Mouse (Mus musculus): Measurements from ENCODE around the gene Cpne2. TPM values are rescaled to one million over a fixed set of nuclear protein-coding genes. Genes with fewer than 3 reads are reported as not detected.

The Cpne2 gene
- polyA plus RNA-seq (2015; fragmentation: Nextera tagmentation; extraction: Ambion mirVana), result 10.6 TPM in 2 replicates

DNA sequence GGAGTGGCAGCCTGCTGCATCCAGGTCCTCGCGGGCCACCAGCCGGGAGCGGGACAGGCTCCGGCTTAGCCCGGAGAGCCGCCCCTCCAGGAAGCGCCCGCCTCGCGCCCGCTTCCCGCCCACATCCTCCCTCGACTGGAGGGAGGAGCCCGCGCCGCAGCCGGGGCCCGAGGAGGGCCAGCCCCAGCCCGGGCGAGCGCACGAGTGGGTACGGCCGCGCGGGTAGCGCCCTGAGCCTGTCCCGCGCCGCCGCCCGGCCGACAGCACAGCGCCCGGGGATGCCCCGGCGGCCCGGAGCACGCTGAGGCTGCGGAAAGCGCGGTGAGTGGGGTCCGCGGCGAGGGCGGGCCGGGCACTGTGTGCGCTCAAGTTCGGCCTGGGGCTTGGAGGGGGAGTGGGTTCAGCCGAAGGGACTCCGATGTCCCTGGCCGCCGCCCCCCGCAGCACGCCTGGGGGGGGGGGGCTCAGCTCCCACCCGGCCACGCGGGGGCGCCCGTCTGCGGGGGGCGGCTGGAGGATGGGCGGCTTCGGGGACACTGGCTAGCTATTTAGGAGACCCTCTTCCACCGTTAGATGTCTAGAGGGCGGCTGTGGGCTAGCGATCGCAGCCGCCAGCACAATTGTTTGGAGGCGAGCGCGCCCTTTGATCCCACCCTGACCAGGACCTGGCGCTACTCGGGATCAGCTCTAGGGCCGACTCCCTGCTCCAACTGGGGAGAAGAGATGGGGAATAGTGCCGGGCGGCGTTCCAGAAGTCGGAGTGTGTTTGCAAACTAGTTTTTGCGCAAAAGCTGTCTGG, at the start of gene Cpne2:
Gene Cpne2 (plus strand): TSS at position 118 of the 799 bp plus-strand sequence.
- H3K36me3 ChIP-seq, result no peaks in the 10 kb centered on the region
- peak within 1 kb of the TSS; percentile 42 for H3K9ac ChIP-seq
- no peak within 1 kb of the TSS for H3K27ac ChIP-seq
- H3K4me3 ChIP-seq (replicated peaks), result peak within 1 kb of the TSS; percentile 65
- H3K4me2 ChIP-seq, result peak within 1 kb of the TSS; percentile 99
- ATAC-seq (ENCODE audit: insufficient read depth, low FRiP score, low read depth), result peak; percentile 84
- H3K9me3 ChIP-seq, result no peaks in the 10 kb centered on the region
- WGBS, result under 1% methylated on average over 67 of the region's 81 CpGs
- H3K27me3 ChIP-seq (replicated peaks), result 0 out of 2 replicates have a peak, but pooled peaks cover 7% of the 10 kb centered on the region
- H3K4me1 ChIP-seq, result peaks cover 12% of the 10 kb centered on the region

DNA sequence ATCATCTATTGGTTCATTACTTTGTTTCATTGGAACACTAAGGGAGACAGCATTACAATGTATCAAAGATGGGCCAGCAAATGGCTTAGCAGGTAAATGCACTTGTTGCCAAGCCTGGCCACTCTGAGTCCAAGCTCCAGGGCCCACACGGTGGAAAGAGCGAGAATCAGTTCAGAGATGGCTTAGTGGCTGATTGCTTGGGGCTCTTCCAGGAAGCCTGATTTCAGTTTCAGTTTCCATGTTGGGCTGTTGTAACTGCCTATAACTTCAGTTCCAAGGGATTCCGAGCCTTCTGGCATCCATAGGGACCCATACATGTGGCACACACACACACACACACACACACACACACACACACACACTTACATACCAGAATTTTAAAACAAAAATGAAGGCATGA, 47.5 kb upstream of the Cpne2 start:
- Histone ChIP-seq H3K27ac (no peak overlapping the region), H3K36me3 (no peaks in the 10 kb centered on the region), H3K27me3 (replicated peaks) (no peaks in the 10 kb centered on the region), H3K4me1 (no peaks in the 10 kb centered on the region), H3K4me2 (no peak overlapping the region), H3K4me3 (replicated peaks) (no peak overlapping the region), H3K9ac (no peak overlapping the region), H3K9me3 (no peaks in the 10 kb centered on the region)
- no peak for ATAC-seq (ENCODE audit: insufficient read depth, low FRiP score, low read depth)
- 67% methylated on average over 3 of the region's 3 CpGs for WGBS

DNA sequence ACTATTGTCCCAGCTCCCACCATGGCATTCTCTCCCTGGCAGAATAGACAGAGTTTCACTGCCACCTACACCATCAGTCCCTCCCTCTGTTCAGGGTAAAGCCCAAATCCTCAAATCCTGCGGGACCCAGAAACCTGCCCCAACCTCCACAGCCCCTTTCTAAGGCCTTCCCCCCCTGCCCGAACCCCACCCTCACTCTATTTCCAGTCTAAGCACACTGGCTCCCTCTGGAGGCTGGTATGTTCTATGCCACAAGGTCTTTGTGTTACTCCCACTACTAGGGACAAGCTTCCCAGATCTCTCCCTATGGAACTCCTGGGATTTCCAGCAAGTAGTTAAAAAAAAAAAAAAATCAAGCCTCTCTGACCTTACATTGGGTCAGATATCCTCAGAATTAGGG, 46.9 kb upstream of the Cpne2 start:
- Histone ChIP-seq H3K9ac (no peak overlapping the region), H3K4me2 (no peak overlapping the region), H3K27me3 (replicated peaks) (no peaks in the 10 kb centered on the region), H3K27ac (no peak overlapping the region), H3K36me3 (no peaks in the 10 kb centered on the region), H3K4me3 (replicated peaks) (no peak overlapping the region), H3K9me3 (no peaks in the 10 kb centered on the region), H3K4me1 (no peaks in the 10 kb centered on the region)
- 6% methylated on average over 2 of the region's 2 CpGs for WGBS
- peak; percentile 22; the same call in 1 of the 2 replicates for ATAC-seq (ENCODE audit: insufficient read depth, low FRiP score, low read depth)

DNA sequence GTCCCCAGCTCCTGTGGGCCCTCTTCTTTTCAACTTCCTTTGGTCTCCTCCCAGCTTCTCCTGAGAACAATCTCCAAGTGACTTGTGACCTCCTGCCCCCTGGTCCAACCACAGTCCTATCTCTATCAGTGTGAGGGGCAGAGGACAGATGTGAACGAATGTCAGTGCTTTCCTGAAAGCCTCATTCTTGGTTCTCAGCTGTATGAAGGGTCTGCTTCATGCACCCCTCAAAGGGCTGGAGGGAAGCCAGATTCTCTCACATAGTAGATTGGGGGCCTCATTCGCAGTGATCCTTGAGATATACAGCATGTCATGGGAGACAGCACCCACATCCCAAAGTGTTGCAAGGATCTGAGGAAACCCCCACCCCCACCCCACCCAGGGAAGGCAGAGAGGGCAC, 44.8 kb upstream of the Cpne2 start:
- no peak overlapping the region for H3K9ac ChIP-seq
- H3K4me1 ChIP-seq, result no peaks in the 10 kb centered on the region
- H3K4me2 ChIP-seq, result no peak overlapping the region
- no peak overlapping the region for H3K27ac ChIP-seq
- H3K9me3 ChIP-seq, result no peaks in the 10 kb centered on the region
- WGBS, result 58% methylated on average over 2 of the region's 2 CpGs
- no peak overlapping the region for H3K4me3 ChIP-seq (replicated peaks)
- H3K27me3 ChIP-seq (replicated peaks), result no peaks in the 10 kb centered on the region
- ATAC-seq (ENCODE audit: insufficient read depth, low FRiP score, low read depth), result no peak
- no peaks in the 10 kb centered on the region for H3K36me3 ChIP-seq

- Histone ChIP-seq H3K4me3 (replicated peaks) (no peak overlapping the region), H3K36me3 (no peaks in the 10 kb centered on the region), H3K4me2 (no peak overlapping the region), H3K9me3 (no peaks in the 10 kb centered on the region), H3K9ac (no peak overlapping the region), H3K4me1 (no peaks in the 10 kb centered on the region), H3K27ac (no peak overlapping the region), H3K27me3 (replicated peaks) (no peaks in the 10 kb centered on the region)
- 56% methylated on average over 4 of the region's 4 CpGs for WGBS
- no peak for ATAC-seq (ENCODE audit: insufficient read depth, low FRiP score, low read depth)
Measured at GRCm38 (mm10) chr8:94489809-94490483, 42.8 kb upstream of the Cpne2 start.

DNA sequence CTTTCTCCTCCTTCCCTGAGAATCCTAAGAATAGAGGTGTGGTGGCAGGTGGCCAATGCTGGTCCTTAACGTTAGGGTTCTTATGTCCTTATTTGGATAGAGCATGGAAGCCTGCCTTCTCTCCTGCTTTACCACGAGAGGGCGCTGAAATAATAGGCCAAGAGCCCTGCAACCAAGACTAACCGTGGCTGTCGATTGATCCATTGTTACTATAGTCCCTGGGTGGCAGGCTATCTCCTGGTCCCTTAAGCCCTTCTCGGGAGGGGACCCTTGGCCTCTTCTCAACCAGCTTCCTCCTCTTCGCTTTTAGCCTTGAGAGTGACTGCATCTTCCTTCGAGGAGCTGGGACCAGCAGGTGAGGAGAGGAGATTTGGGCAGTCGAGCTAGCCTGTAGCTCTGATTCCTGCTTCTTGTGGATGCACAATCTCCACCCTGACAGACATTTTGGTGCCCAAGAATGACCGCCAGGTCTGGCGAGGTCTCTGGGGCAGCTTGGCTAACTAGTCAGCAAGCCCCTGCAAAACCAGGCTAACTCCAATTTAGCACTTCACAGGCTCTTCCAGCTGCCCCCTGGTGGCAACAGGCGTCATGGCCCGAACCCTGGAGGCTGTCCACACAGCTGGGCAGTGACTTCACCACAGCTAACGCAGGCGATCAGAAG, 40.6 kb upstream of the Cpne2 start:
- 7% methylated on average over 15 of the region's 15 CpGs for WGBS
- ATAC-seq (ENCODE audit: insufficient read depth, low FRiP score, low read depth), result peak; percentile 77
- Histone ChIP-seq H3K4me1 (no peaks in the 10 kb centered on the region), H3K4me3 (replicated peaks) (peak overlapping the region; percentile 16), H3K9me3 (no peaks in the 10 kb centered on the region), H3K27ac (no peak overlapping the region), H3K27me3 (replicated peaks) (no peaks in the 10 kb centered on the region), H3K36me3 (no peaks in the 10 kb centered on the region), H3K4me2 (peak overlapping the region; percentile 57), H3K9ac (no peak overlapping the region)

GRCm38 (mm10) chr8:94493240-94493639, 39.5 kb upstream of the Cpne2 start:
- no peak overlapping the region for H3K9ac ChIP-seq
- H3K27ac ChIP-seq, result no peak overlapping the region
- H3K36me3 ChIP-seq, result no peaks in the 10 kb centered on the region
- no peaks in the 10 kb centered on the region for H3K9me3 ChIP-seq
- no peak for ATAC-seq (ENCODE audit: insufficient read depth, low FRiP score, low read depth)
- WGBS, result 45% methylated on average over 1 of the region's 1 CpGs
- no peak overlapping the region for H3K4me2 ChIP-seq
- no peaks in the 10 kb centered on the region for H3K4me1 ChIP-seq
- H3K27me3 ChIP-seq (replicated peaks), result no peaks in the 10 kb centered on the region
- H3K4me3 ChIP-seq (replicated peaks), result no peak overlapping the region

- H3K4me2 ChIP-seq, result no peak overlapping the region
- no peaks in the 10 kb centered on the region for H3K27me3 ChIP-seq (replicated peaks)
- no peak overlapping the region for H3K27ac ChIP-seq
- no peak overlapping the region for H3K9ac ChIP-seq
- H3K4me1 ChIP-seq, result no peaks in the 10 kb centered on the region
- H3K4me3 ChIP-seq (replicated peaks), result no peak overlapping the region
- no peak for ATAC-seq (ENCODE audit: insufficient read depth, low FRiP score, low read depth)
- no peaks in the 10 kb centered on the region for H3K9me3 ChIP-seq
- H3K36me3 ChIP-seq, result no peaks in the 10 kb centered on the region
- 65% methylated on average over 5 of the region's 5 CpGs for WGBS
Measured at GRCm38 (mm10) chr8:94515430-94516208, 17.2 kb upstream of the Cpne2 start.

GRCm38 (mm10) chr8:94516209-94516593, 16.6 kb upstream of the Cpne2 start:
- H3K36me3 ChIP-seq, result no peaks in the 10 kb centered on the region
- H3K27ac ChIP-seq, result no peak overlapping the region
- no peak overlapping the region for H3K4me2 ChIP-seq
- H3K27me3 ChIP-seq (replicated peaks), result no peaks in the 10 kb centered on the region
- no peak overlapping the region for H3K4me3 ChIP-seq (replicated peaks)
- ATAC-seq (ENCODE audit: insufficient read depth, low FRiP score, low read depth), result no peak
- no peak overlapping the region for H3K9ac ChIP-seq
- WGBS, result 33% methylated on average over 1 of the region's 1 CpGs
- no peaks in the 10 kb centered on the region for H3K9me3 ChIP-seq
- no peaks in the 10 kb centered on the region for H3K4me1 ChIP-seq

- no peak overlapping the region for H3K4me3 ChIP-seq (replicated peaks)
- ATAC-seq (ENCODE audit: insufficient read depth, low FRiP score, low read depth), result no peak
- H3K27ac ChIP-seq, result no peak overlapping the region
- H3K36me3 ChIP-seq, result no peaks in the 10 kb centered on the region
- H3K9ac ChIP-seq, result no peak overlapping the region
- no peaks in the 10 kb centered on the region for H3K9me3 ChIP-seq
- no peaks in the 10 kb centered on the region for H3K27me3 ChIP-seq (replicated peaks)
- 39% methylated on average over 2 of the region's 3 CpGs for WGBS
- no peaks in the 10 kb centered on the region for H3K4me1 ChIP-seq
- H3K4me2 ChIP-seq, result no peak overlapping the region
Measured at GRCm38 (mm10) chr8:94516766-94517165, 16.0 kb upstream of the Cpne2 start.

- H3K27me3 ChIP-seq (replicated peaks), result no peaks in the 10 kb centered on the region
- H3K9me3 ChIP-seq, result no peaks in the 10 kb centered on the region
- no peaks in the 10 kb centered on the region for H3K36me3 ChIP-seq
- no peak overlapping the region for H3K4me3 ChIP-seq (replicated peaks)
- no peak overlapping the region for H3K4me2 ChIP-seq
- no peak overlapping the region for H3K9ac ChIP-seq
- no peak overlapping the region for H3K27ac ChIP-seq
- no peak for ATAC-seq (ENCODE audit: insufficient read depth, low FRiP score, low read depth)
- H3K4me1 ChIP-seq, result no peaks in the 10 kb centered on the region
- WGBS, result 66% methylated on average over 10 of the region's 10 CpGs
Measured at GRCm38 (mm10) chr8:94518331-94518730, 14.5 kb upstream of the Cpne2 start.
